ENCODE assay signal across 12 mouse cellular contexts in the genomic region with DNA sequence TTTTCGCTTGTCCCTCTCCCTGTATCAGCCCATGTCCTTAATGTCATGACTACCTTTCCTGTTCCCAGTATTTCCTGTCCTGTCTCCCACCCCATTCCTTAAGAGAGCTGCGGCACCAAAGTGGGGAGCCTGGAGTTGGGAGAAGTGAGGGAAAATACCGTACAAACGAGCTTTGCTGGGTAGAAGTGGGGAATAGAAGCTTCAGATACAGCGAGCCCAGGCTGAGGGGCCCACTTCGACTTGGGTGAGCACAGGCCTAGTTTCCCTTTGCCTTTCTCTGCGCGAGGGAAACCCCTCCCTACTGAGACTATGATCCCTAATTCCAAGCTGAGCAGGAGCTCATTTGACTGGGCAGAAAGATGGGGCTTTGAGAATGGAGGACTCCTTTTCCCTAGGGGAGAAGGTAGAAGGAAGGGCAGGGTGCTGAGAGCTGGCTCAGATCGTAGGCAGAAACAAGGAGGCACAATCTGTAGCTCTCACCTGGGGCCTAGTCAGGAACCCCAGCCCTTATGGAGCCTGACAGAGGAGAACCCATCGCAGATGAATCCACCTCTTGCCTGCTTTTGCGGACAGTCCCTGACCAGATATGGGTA. TPM values are rescaled to one million over a fixed set of nuclear protein-coding genes. Genes with fewer than 3 reads are reported as not detected.
DNase-seq lines count a peak whose midpoint lies in the region; ATAC-seq and TF ChIP-seq lines count a peak whose summit lies in the region.
"Had no signal": no experiment of that assay in that cellular context is flagged by ENCODE, and none has a peak within 500 bp of the region (broad histone marks: within the 10 kb centered on the region; RNA-seq: fewer than 3 reads in every experiment).

No protein-coding gene starts in this region.

- no peaks in the 10 kb centered on the region for H3K9me3 ChIP-seq in heart, embryonic 15.5 days (replicated peaks)
- no peaks in the 10 kb centered on the region for H3K9me3 ChIP-seq in midbrain, embryonic 14.5 days (ENCODE audit: control insufficient read depth, low read length)
- no peaks in the 10 kb centered on the region for H3K9me3 ChIP-seq in midbrain, postnatal 0 days (ENCODE audit: low read length)
- H3K9me3 ChIP-seq in hindbrain, embryonic 14.5 days (ENCODE audit: control insufficient read depth, low read length): no peaks in the 10 kb centered on the region

- DNase-seq in heart, postnatal 4 days: no peak
- DNase-seq in midbrain, embryonic 14.5 days: peak; percentile 17
- DNase-seq in midbrain, postnatal 0 days (ENCODE audit: low spot score): no peak
- DNase-seq in hindbrain, embryonic 14.5 days (ENCODE audit: low spot score): no peak
- DNase-seq in MN1 (ENCODE audit: low spot score): no peak
- no peak for DNase-seq in ovary, postnatal 14 days (ENCODE audit: low spot score)
- no peak for DNase-seq in B cell, adult 2 months
- DNase-seq: cerebellum, postnatal 36 days; kidney, postnatal 25 days; right cerebral cortex, postnatal 25 days had no signal

- H3K9ac ChIP-seq in heart, embryonic 15.5 days: no peak overlapping the region
- H3K9ac ChIP-seq in midbrain, embryonic 14.5 days (replicated peaks; ENCODE audit: low read length): no peak overlapping the region
- H3K9ac ChIP-seq in midbrain, postnatal 0 days (replicated peaks; ENCODE audit: low read length, poor library complexity, severe bottlenecking): no peak overlapping the region
- H3K9ac ChIP-seq in hindbrain, embryonic 14.5 days: no peak overlapping the region

- no peaks in the 10 kb centered on the region for H3K36me3 ChIP-seq in heart, embryonic 15.5 days
- H3K36me3 ChIP-seq in midbrain, embryonic 14.5 days (ENCODE audit: control insufficient read depth, insufficient read depth, low read length): no peaks in the 10 kb centered on the region
- H3K36me3 ChIP-seq in midbrain, postnatal 0 days (ENCODE audit: insufficient read depth, low read length): no peaks in the 10 kb centered on the region
- no peaks in the 10 kb centered on the region for H3K36me3 ChIP-seq in hindbrain, embryonic 14.5 days (replicated peaks; ENCODE audit: control insufficient read depth, insufficient read depth)

- no peak overlapping the region for H3K27ac ChIP-seq in heart, embryonic 15.5 days
- H3K27ac ChIP-seq in midbrain, embryonic 14.5 days (replicated peaks; ENCODE audit: low read depth, low read length): no peak overlapping the region
- no peak overlapping the region for H3K27ac ChIP-seq in midbrain, postnatal 0 days (ENCODE audit: low read depth, low read length)
- H3K27ac ChIP-seq in hindbrain, embryonic 14.5 days: no peak overlapping the region

- no peak for TF ChIP-seq CTCF in midbrain, postnatal 0 days (IDR thresholded peaks at IDR 0.05)

- H3K4me3 ChIP-seq in heart, embryonic 15.5 days: peak overlapping the region; percentile 4; the same call in 1 of the 2 replicates
- H3K4me3 ChIP-seq in midbrain, embryonic 14.5 days (replicated peaks; ENCODE audit: low read depth, low read length): no peak overlapping the region
- no peak overlapping the region for H3K4me3 ChIP-seq in midbrain, postnatal 0 days (ENCODE audit: low read depth, low read length)
- H3K4me3 ChIP-seq in hindbrain, embryonic 14.5 days (replicated peaks; ENCODE audit: low read length): 0 out of 2 replicates have a peak overlapping the region, but pooled peaks have one; percentile 7

- H3K4me2 ChIP-seq in heart, embryonic 15.5 days: no peak overlapping the region
- no peak overlapping the region for H3K4me2 ChIP-seq in midbrain, embryonic 14.5 days (ENCODE audit: low read length)
- H3K4me2 ChIP-seq in midbrain, postnatal 0 days (ENCODE audit: low read depth, low read length, poor library complexity, severe bottlenecking): no peak overlapping the region
- no peak overlapping the region for H3K4me2 ChIP-seq in hindbrain, embryonic 14.5 days (replicated peaks)

- 14% methylated on average over 11 of the region's 11 CpGs for WGBS in heart, embryonic 15.5 days
- WGBS in midbrain, embryonic 14.5 days: 3% methylated on average over 11 of the region's 11 CpGs
- 6% methylated on average over 11 of the region's 11 CpGs for WGBS in midbrain, postnatal 0 days
- WGBS in hindbrain, embryonic 14.5 days: 2% methylated on average over 11 of the region's 11 CpGs

- H3K27me3 ChIP-seq in heart, embryonic 15.5 days: peaks cover 95% of the 10 kb centered on the region
- peaks cover 96% of the 10 kb centered on the region for H3K27me3 ChIP-seq in midbrain, embryonic 14.5 days (ENCODE audit: control insufficient read depth, insufficient read depth, low read length)
- H3K27me3 ChIP-seq in midbrain, postnatal 0 days (ENCODE audit: insufficient read depth, low read length): peaks cover 79% of the 10 kb centered on the region
- peaks cover 92% of the 10 kb centered on the region for H3K27me3 ChIP-seq in hindbrain, embryonic 14.5 days (ENCODE audit: control insufficient read depth, insufficient read depth, low read length)

- no peak for ATAC-seq in heart, embryonic 15.5 days (replicated peaks; ENCODE audit: insufficient number of reproducible peaks, insufficient read depth, low FRiP score, low read depth)
- no peak for ATAC-seq in midbrain, embryonic 14.5 days (ENCODE audit: low FRiP score, low TSS enrichment)
- no peak for ATAC-seq in midbrain, postnatal 0 days (ENCODE audit: low FRiP score)
- no peak for ATAC-seq in hindbrain, embryonic 14.5 days (ENCODE audit: low FRiP score)
- ATAC-seq: lung, postnatal 0 days had no signal

- peaks cover 31% of the 10 kb centered on the region for H3K4me1 ChIP-seq in heart, embryonic 15.5 days (replicated peaks)
- H3K4me1 ChIP-seq in midbrain, embryonic 14.5 days (ENCODE audit: control insufficient read depth, insufficient read depth, low read length): peaks cover 5% of the 10 kb centered on the region; the same call in 1 of the 2 replicates
- no peaks in the 10 kb centered on the region for H3K4me1 ChIP-seq in midbrain, postnatal 0 days (ENCODE audit: insufficient read depth, low read length)
- H3K4me1 ChIP-seq in hindbrain, embryonic 14.5 days (replicated peaks; ENCODE audit: control insufficient read depth, insufficient read depth, low read length): peaks cover 6% of the 10 kb centered on the region; the same call in 1 of the 2 replicates

RNA-seq across cellular contexts. Expression of a gene that starts 2.3 kb away (rescaled TPM):
- 0.21 and 2.2 TPM in 2 replicates for polyA plus RNA-seq in heart, embryonic 15.5 days (2015; fragmentation: Nextera tagmentation; extraction: Ambion mirVana)
- total RNA-seq in heart, postnatal 4 days (2021): under 1 TPM; 0.45 to 0.83 TPM
- 0.42 and 0.57 TPM in 2 replicates for polyA plus RNA-seq in midbrain, embryonic 14.5 days (2014; fragmentation: Nextera tagmentation; extraction: Ambion mirVana)
- total RNA-seq in midbrain, postnatal 0 days (2014; rRNA removed): 0.24 and 1.3 TPM in 2 replicates
- 0.17 and 0.39 TPM in 2 replicates for polyA plus RNA-seq in midbrain, postnatal 0 days (2015; fragmentation: Nextera tagmentation; extraction: Ambion mirVana)
- polyA plus RNA-seq in hindbrain, embryonic 14.5 days (2014; fragmentation: Nextera tagmentation; extraction: Ambion mirVana): 0.55 and 0.64 TPM in 2 replicates
- polyA plus RNA-seq: lung, postnatal 0 days had no signal

Comparison
In these comparisons a context has a peak if more than half of its experiments do, and no peak if none do; other contexts are left out.
1. H3K4me3 ChIP-seq: peak in heart, embryonic 15.5 days (single experiment) and hindbrain, embryonic 14.5 days (single experiment); none in midbrain, embryonic 14.5 days (single experiment) and midbrain, postnatal 0 days (single experiment).